Mouse (Mus musculus) embryo, embryonic 11.5 days (tissue): ENCODE measurements at regions not wholly inside any gene's neighbourhood (a gene's known extent, or its start where the extent isn't known, plus 50 kb on each side); places are given as distances from the start of the nearest gene placed in this dataset.
"Not testable (repeated sequence)": the region's sequence is repeated elsewhere in the genome, so short reads cannot be mapped to it uniquely, and the experiment has no call there.

Experiments
- DNase-seq: peaks from one replicate; pipeline ENCODE4 v3.0.0-alpha.2; 2012; ENCODE audit warnings: low read depth, low spot score

DNA sequence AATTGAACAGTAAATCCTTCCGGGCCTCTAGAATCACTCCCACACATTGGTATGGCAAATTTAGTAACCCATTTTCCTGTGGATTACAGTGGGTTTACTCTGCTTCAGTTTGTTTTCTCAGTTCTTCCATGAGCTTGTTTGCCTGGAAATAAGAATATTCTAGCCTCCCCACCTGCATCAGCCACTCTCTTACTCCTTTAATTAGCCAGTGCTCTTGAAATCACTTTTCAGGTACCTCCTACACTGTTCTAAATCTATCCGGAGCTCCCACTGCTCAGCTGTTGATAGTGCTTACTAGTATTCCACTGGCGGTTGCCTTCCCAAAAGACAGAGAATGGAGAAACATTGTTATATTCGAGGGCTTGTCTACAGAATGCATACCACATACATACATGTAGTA lies 167.1 kb downstream of the Htr7 start:
- no peak for DNase-seq

DNA sequence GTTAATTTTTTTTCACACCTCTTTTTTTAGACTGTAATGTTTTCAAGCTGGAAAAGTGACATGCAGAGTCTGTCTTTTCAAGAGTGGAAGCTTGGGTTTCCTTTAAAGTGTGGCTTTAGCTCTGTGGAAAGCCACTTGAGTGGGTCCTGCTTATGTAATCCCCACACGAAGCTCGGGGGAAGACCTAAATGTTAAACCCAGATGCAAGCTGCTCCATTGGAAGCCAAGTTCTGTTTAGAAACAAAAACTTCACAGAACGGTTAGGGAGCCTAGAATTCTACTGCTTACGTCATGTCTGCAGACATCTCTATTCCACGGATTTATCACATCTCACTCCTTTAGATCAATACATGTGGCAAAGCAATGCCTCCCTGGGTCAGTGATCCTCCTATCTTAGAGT lies 171.0 kb downstream of the Htr7 start:
- no peak for DNase-seq

DNA sequence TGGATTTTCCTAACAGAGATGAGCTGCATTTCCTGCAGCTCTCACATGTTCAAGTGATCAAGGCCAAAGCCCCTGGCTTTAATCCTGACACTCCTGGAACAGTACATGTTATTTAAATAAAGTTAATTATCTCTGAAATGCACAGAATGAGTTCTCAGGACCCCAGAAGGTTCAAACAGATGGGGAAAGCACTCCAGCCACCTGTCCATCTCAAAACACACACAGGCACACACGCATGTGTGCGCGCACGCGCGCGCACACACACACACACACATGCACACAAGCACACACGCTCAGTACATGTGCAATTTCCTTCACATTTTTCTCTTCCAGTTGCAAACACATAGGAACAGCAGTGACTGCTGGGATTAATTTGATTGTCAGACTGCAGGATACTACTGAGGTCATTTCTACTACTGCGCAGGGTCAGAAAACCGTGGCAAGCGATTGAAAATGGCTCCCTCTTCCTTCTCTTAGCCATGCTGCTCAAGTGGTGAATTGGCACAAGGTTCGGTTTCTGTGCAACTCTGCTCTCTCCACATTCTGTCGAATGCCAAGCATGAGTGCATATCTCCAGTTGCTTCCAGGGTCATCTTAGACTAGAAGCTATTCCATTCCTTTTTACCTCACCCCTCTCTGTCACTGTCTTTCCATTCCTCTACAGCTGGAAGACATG lies 175.4 kb downstream of the Htr7 start:
- DNase-seq: no peak

DNA sequence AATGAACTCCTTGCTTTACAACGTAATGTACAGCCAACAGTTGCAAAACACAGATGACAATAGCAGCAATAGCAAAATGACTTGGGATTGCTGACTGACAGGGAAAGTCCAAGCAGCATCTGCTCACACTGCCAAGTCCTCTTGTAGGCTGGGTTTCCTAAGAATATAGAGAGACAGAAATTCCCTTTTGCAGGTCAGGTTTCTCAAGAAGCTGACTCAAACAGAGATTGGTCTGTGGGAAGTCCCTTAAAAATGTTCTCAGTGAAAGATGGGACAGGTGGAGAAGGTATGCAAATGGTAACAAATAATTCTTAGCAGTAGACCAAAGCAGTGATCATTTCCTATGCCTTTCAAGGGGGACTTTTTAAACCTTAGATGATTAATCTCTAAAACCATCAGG lies 181.8 kb downstream of the Htr7 start:
- no peak for DNase-seq

DNA sequence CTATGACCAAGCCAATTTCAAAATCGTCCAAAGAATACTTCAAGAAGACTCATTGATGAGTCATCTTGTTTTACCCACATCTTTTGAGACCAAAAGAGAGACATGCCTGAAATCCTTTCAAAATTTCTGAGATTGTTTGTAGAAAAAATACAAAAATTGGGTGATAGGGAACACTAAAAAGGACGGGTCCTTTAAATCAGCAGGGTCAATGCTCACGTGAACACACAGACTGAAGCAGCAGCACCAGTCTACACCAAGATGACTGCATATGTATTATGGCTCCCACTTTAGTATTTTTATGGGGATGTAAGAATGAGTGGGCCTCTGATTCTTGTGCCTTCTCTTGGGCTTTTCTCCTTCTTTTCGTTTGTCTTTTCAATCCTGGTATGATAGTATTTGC lies 186.6 kb downstream of the Htr7 start:
- DNase-seq: no peak

DNA sequence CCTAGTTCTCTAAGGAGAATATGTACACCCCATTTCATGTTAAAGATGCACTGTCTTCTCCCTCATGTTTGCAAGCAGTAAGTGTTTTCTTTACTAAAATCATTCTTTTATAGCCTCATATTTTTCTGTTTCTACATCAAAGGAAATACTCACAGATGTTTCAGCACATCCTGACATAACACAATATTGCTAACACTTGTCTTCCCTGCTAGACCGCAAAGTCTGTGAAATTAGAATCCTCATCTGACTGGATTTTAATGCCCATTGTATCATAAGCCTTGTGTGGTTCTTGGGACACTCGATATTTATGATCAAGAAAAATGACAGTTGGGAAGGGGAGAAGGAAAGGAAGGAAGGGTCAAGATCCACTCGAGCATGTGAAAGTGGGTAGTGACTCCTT lies 188.8 kb downstream of the Htr7 start:
- no peak for DNase-seq

DNA sequence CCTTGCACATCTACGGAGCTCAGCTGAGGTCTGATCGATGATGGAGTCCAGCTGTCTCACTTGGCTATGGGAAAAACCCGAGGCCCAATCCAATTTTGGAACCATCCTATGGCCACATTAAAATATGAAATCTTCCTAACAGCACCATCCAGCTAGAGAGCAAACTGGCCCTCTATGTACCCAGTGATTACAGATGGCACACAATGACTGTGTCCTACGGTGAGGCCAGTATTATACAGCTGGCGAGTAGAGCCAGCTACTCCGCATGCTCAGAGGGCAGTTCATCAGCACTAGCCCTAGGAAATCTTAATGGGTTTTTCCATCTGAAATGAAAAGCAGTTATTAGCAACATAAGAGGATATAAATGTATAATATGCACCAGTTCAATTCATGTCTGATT lies 194.3 kb downstream of the Htr7 start:
- no peak for DNase-seq

DNA sequence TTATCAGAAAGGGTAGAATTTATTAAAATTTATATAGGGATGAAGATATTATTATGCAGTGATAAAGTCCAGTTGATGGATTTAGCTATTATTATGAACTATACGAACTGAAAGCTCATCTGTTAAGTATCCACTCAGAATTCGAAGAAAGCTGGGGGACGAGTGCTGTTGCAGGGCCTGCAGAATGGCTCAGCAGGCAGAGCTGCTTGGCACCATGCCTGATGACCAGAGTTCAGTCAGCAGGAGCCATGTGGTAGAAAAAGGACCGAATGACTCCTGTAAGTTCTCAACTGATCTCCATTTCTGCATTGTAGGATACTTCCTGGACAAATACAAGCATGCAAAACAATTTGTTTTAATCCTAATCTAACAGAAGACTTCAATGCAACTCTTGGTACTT lies 195.9 kb downstream of the Htr7 start:
- DNase-seq: no peak

DNA sequence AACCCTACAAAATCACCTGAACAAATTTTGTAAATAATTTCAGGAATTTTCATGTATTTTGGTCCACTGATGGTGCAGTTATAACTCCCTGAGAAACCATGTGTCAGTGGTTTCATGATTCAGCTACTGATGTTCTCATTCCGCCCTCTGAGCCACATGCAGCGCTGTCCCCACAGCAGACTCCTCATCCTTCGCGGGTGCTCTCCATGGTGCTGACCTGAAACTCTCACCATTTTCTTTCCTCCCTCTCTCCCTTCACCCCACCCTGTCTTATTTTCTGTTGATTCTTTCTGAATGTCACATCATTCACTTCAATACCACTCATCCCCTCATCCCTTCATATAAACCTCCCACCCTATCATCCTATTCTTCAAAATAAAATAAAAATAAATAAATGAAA lies 224.3 kb downstream of the Htr7 start:
- peak; percentile 16 for DNase-seq

DNA sequence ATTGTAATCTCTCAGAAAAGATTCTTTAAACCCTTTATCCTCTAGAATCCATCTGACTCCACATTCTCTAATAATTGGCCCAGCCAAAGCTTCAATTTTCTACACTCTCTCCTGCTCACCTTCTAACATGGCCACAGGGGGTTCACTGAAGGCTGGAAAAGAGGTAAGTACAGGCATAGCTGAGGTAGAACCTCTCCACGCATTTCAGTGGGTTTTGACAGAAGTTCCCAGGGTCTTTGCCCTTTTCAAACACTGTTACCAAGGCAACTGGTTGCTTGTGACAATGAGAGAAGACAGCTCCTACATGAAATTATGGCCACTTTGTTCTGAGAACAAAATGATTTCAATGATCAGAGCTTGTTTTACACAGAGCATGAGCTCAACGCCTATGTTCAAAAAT lies 231.2 kb downstream of the Htr7 start:
- no peak for DNase-seq

DNA sequence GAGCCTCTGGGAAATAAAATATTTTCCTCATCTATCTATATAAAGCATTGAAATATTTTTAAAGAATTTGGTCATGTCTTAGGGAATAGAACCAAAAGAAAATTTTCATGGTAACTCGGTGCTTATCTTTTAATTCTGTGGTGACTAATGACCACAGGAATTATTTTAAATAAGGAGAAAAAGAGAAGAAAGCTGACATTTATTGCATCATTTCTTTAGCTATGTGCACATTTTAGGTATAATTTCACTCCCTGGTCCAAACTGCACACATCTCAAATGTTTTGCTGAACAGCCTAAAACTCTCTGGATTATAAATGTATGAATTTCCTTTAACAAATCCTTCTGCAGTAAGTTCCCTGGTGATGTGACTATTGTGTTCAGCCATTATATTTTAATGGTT lies 237.7 kb downstream of the Htr7 start:
- DNase-seq: no peak

DNA sequence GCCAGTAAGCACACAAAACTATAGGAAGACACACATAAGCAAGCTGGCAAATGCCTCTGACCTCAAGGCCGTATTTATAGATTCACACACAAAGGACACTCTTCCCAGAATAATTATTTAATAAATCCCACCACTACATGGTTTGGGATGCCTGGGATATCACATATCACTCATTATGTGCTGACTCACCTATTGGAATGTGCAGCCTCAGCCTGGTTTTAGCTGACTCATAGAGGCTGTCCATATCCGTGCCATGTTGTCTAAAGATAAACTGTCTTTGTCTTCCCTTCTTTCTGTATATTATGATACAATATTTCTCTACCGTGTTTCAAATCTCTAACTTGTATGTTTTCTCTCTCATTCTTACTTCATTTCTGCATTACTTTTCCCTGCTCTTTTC lies 262.6 kb downstream of the Htr7 start:
- no peak for DNase-seq

DNA sequence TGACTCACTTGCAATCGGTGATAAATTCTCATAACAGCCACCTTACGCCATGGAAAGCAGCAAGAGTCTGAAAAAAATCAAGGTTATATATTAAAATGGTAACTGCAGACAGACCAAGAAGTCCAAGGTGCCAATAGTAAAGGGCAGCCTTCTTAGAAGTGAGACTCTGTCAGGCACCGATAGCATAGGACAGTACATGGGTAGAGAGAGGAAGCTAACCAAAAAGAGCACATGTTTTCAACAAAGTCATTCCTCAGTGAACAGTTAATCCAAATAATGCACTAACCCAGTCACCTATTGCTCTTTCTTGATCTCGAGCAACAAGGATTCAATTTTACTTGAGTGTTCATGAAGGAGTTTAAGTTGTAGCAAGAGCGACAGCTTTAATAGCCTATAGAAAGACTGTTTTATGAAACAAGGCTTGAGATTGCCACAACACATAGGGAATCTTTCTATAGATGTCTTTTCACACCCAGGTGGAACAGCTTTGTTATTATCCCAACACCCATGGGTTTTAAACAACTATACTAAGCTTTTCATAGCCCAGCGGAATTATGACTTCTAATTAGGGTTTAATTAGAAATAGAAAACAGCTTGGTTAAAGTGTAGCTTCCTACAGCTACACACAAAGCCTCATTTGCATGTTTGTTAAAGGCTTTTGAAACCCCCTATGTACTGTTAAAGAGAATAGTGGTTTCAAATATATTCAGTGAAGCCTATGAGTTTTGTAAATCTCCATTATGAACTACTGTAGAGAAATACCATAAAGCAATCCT lies 269.9 kb downstream of the Htr7 start:
- DNase-seq: no peak

DNA sequence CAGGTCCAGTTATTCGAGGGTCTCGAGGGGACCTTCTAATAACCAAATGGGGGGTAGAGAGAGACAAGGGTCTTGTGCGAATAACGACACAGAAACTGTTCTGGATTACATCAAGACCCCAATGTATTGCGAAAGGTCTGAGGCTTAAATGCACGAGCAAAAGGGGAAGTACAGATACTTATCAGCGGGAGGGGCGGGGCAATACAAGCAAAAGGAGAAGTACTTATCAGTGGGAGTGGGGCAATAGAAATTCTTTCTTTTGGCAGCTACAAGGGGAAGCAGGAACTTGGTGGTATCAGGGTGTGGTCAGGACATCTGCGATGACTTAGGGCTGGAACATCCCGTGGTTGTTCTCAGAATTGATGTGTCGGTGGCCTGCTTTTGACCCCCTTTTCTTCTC lies 295.6 kb downstream of the Htr7 start:
- not testable (repeated sequence) for DNase-seq

DNA sequence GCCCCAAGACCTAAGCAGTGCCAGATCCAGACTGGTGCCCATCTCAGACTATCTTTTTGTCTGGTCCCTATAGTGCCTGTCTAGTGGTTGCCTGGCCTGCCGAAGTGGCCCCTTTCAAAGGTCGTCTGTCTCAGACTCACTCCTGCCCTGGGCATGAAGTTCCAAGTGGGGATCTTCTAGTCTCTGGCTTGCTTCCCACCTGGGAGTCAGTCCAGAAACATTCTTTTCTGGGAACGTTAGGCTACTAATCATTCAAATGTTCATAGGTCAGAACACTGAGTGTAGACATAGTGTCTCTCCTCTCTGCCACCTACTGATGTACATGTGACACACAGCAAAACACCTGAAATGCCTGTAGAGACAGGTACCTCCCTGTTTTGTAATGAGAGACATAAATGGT lies 297.6 kb downstream of the Htr7 start:
- DNase-seq: no peak

DNA sequence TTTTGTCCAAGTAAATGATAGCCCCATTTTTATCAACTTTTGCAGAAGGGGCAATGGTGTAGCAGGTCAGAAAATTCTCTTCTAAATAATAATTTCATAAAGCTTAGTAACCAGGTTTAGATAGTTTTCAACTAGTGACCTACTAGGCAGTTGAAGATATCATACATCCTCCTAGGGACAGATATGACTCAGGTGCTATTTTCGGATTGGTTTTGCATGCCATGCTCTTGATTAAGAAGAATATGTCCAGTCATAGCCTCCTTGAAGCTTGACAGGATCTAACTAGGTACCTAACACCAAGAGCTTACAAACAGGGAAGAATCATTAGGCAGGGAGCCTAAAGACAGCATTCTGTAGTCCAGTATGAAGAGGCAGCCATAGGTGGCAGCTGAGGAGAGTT lies 301.8 kb downstream of the Htr7 start:
- no peak for DNase-seq

DNA sequence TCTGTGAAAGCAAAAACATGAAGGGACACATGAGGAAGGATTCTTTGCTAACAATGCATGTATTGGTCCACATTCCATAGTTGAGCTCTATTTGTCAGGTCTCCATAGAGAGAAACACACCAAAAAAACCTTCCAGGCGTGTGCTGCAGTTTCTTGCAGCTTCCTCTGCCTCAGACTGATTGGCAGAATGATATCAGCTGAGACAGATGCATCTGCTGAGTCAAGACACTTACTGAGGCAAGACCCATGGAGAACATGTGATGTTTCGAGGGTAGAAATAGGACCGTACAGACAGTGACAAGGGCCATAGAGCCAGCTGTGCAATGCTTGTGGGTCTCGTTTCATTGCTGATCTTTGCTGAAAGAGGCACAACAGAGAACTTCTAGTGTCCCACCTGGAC lies 321.6 kb downstream of the Htr7 start:
- no peak for DNase-seq

DNA sequence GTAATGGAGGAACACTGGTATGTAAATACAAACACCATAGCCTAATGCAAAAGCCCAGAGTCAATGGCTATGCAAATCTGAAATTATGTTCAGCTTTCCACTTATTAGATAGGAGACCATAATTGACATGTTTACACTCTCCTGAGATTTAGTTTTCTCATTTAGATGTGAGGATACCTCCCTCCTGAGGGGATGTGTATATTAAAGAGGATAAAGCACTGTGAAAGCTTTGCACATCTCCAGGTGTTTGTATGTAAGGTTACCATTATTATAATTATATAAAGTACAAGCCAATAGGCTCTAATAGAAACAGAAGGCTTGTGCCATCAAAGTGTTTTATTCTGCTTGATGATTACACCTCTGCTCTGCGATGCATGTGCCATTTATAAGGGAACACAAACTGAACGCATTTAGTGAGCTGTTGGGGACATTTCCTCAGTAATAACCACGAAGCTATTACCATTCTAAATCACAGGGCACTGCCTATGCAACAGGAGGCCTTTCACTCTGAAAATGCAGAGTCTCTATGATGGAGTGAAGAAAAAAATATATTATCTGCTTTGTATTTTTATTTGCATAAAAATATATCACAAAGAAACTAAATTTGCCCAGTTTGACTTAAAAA lies 328.8 kb downstream of the Htr7 start:
- DNase-seq: no peak
